Mouse (Mus musculus) cortical plate, adult 2 months (tissue): ENCODE data around the gene Olfr91.

ENCODE experiments used
- CTCF ChIP-seq: fragments of 200-500 bp; IDR thresholded peaks from 2 replicates; pipeline ENCODE4 v1.5.1; 2011; ENCODE audit warnings: mild to moderate bottlenecking, control low read depth, low read length; ENCODE audit not compliant: insufficient read depth; ENCODE audit errors: extremely low read depth
- POLR2A ChIP-seq: fragments of 200-500 bp; IDR thresholded peaks from 2 replicates; pipeline ENCODE4 v1.6.1; 2011; ENCODE audit warnings: mild to moderate bottlenecking, low read length, control low read depth; ENCODE audit not compliant: insufficient read depth; ENCODE audit errors: extremely low read depth

DNA sequence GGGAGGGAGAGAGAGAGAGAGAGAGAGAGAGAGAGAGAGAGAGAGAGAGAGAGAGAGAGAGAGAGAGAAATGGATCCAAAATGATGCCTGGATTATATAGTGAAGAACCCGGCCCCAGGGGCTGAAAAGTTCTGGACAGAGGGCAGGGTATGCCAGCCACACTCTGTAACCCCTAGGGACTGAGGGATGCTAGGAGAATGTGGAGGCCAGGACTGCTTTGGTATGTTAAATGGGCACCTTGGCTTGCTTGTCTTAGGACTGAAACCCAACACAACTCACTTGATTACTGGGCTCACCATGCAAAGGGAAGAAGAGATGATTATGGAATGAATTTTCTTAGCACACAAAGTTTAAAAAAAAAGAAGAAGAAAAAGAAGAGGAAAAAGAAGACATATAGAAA is 19.9 kb downstream of the Olfr91 start:
- TF ChIP-seq CTCF (no peak), POLR2A (no peak)
